Mouse (Mus musculus): Measurements from ENCODE around the gene Chchd1. TPM values are rescaled to one million over a fixed set of nuclear protein-coding genes. Genes with fewer than 3 reads are reported as not detected.

Gene Chchd1
- polyA plus RNA-seq (2012; rRNA removed) = 42.3 and 54.0 TPM in 2 replicates

- TF ChIP-seq POLR2A (IDR thresholded peaks at IDR 0.05; ENCODE audit: low read depth, low read length) (peak; percentile 39), CTCF (conservative IDR thresholded peaks at IDR 0.05; ENCODE audit: insufficient read depth, insufficient read length, low read depth, low read length) (no peak)
- under 1% methylated on average over 61 of the region's 61 CpGs for WGBS
- H3K4me1 ChIP-seq (ENCODE audit: control insufficient read depth, insufficient read depth, low read length) = peaks cover 5% of the 10 kb centered on the region; the same call in 1 of the 2 replicates
- peak within 1 kb of the TSS; percentile 89 for H3K4me3 ChIP-seq (ENCODE audit: insufficient read depth, low read depth, low read length)
- no peaks in the 10 kb centered on the region for H3K36me3 ChIP-seq (ENCODE audit: control insufficient read depth, insufficient read depth, low read length)
- H3K27ac ChIP-seq (ENCODE audit: insufficient read depth, low read depth, low read length) = peak within 1 kb of the TSS; percentile 87
- DNase-seq = peak; percentile 94
- H3K27me3 ChIP-seq (replicated peaks; ENCODE audit: control insufficient read depth, insufficient read depth, low read length) = no peaks in the 10 kb centered on the region
Measured at GRCm38 (mm10) chr14:20702741-20703381, at the start of gene Chchd1. Chchd1 (plus strand) TSS chr14:20703006.

GRCm38 (mm10) chr14:20654690-20655421, 48.0 kb upstream of the Chchd1 start:
- DNase-seq = no peak
- WGBS = 67% methylated on average over 9 of the region's 9 CpGs
- Histone ChIP-seq H3K4me3 (ENCODE audit: insufficient read depth, low read depth, low read length) (no peak overlapping the region), H3K4me1 (ENCODE audit: control insufficient read depth, insufficient read depth, low read length) (no peaks in the 10 kb centered on the region), H3K27ac (ENCODE audit: insufficient read depth, low read depth, low read length) (no peak overlapping the region), H3K27me3 (replicated peaks; ENCODE audit: control insufficient read depth, insufficient read depth, low read length) (no peaks in the 10 kb centered on the region), H3K36me3 (ENCODE audit: control insufficient read depth, insufficient read depth, low read length) (no peaks in the 10 kb centered on the region)
- TF ChIP-seq POLR2A (IDR thresholded peaks at IDR 0.05; ENCODE audit: low read depth, low read length) = no peak
- TF ChIP-seq CTCF (conservative IDR thresholded peaks at IDR 0.05; ENCODE audit: insufficient read depth, insufficient read length, low read depth, low read length) = no peak

DNA sequence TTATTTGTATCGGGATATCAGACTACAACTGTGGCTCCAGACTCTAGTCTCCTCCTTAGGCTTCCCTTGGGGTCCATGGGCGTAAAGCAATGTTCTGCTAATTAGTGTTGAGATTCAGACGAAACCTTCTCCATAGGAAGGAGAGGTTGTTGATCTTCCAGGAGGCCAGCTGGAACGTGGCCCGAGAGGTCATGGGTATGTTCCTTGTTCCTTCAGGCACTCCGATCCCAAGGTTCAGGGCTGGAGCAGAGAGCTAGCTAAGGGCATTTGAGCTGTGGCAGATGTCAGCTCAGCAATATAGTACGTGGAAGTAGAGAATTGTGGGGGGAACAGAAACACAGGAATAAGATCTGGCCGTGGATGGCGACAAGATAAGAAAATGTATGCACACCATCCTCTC, 47.1 kb upstream of the Chchd1 start:
- H3K27me3 ChIP-seq (replicated peaks; ENCODE audit: control insufficient read depth, insufficient read depth, low read length) = no peaks in the 10 kb centered on the region
- H3K4me1 ChIP-seq (ENCODE audit: control insufficient read depth, insufficient read depth, low read length) = no peaks in the 10 kb centered on the region
- H3K27ac ChIP-seq (ENCODE audit: insufficient read depth, low read depth, low read length) = no peak overlapping the region
- no peak overlapping the region for H3K4me3 ChIP-seq (ENCODE audit: insufficient read depth, low read depth, low read length)
- TF ChIP-seq POLR2A (IDR thresholded peaks at IDR 0.05; ENCODE audit: low read depth, low read length) = no peak
- 55% methylated on average over 9 of the region's 9 CpGs for WGBS
- H3K36me3 ChIP-seq (ENCODE audit: control insufficient read depth, insufficient read depth, low read length) = no peaks in the 10 kb centered on the region
- DNase-seq = no peak

DNA sequence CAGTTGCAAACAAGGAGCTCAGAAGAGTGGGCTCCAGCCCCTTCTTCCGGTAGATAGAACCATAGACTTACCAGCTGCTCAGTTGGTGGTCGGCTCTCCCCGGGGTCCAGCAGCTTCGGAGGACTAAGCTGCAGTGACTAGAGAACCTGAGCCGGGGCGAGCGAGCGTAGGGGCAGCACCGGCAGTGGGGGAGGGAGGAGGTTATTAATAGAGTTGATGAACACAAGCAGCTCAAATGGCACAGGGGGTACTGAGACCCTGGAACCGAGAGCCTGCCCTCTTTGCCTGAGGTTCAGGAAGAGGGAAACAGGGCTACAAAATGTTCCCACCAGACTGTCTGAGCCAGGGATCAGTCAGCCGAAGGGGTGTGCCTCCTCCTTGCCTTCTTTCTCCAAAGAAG, 46.4 kb upstream of the Chchd1 start, which contains the start of gene Myoz1:
TSS of gene Myoz1 (minus strand) at position 180 of the 400 bp plus-strand sequence.
- H3K27ac ChIP-seq (ENCODE audit: insufficient read depth, low read depth, low read length) = no peak within 1 kb of the TSS
- WGBS = 49% methylated on average over 11 of the region's 11 CpGs
- no peaks in the 10 kb centered on the region for H3K27me3 ChIP-seq (replicated peaks; ENCODE audit: control insufficient read depth, insufficient read depth, low read length)
- H3K4me1 ChIP-seq (ENCODE audit: control insufficient read depth, insufficient read depth, low read length) = no peaks in the 10 kb centered on the region
- no peak within 1 kb of the TSS for H3K4me3 ChIP-seq (ENCODE audit: insufficient read depth, low read depth, low read length)
- DNase-seq = no peak
- H3K36me3 ChIP-seq (ENCODE audit: control insufficient read depth, insufficient read depth, low read length) = no peaks in the 10 kb centered on the region
- TF ChIP-seq POLR2A (IDR thresholded peaks at IDR 0.05; ENCODE audit: low read depth, low read length) = no peak
- TF ChIP-seq CTCF (conservative IDR thresholded peaks at IDR 0.05; ENCODE audit: insufficient read depth, insufficient read length, low read depth, low read length) = no peak

GRCm38 (mm10) chr14:20658326-20658725, 44.5 kb upstream of the Chchd1 start:
- peak; percentile 73 for DNase-seq
- Histone ChIP-seq H3K36me3 (ENCODE audit: control insufficient read depth, insufficient read depth, low read length) (no peaks in the 10 kb centered on the region), H3K27me3 (replicated peaks; ENCODE audit: control insufficient read depth, insufficient read depth, low read length) (no peaks in the 10 kb centered on the region), H3K4me1 (ENCODE audit: control insufficient read depth, insufficient read depth, low read length) (no peaks in the 10 kb centered on the region), H3K4me3 (ENCODE audit: insufficient read depth, low read depth, low read length) (no peak overlapping the region), H3K27ac (ENCODE audit: insufficient read depth, low read depth, low read length) (no peak overlapping the region)
- TF ChIP-seq CTCF (conservative IDR thresholded peaks at IDR 0.05; ENCODE audit: insufficient read depth, insufficient read length, low read depth, low read length) (peak; percentile 34; the same call in 1 of the 2 replicates), POLR2A (IDR thresholded peaks at IDR 0.05; ENCODE audit: low read depth, low read length) (no peak)

DNA sequence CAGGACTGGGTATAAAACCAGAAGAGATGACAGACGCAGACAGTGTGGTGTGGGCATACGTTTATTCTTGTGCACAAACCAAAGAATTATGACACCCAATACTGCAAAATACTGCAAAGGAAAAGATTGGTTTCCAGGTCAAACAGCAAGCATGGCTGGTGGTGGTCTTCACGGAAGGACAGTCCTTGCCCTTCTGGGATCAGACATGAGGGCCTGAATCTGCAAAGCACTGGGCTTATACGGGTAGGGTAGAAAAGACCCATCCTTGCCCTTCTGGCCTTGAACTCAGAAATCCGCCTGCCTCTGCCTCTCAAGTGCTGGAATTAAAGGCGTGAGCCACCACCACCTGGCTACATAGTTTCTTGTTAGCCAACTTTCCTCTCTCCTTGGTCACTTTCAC, 43.9 kb upstream of the Chchd1 start:
- H3K36me3 ChIP-seq (ENCODE audit: control insufficient read depth, insufficient read depth, low read length) = no peaks in the 10 kb centered on the region
- no peaks in the 10 kb centered on the region for H3K27me3 ChIP-seq (replicated peaks; ENCODE audit: control insufficient read depth, insufficient read depth, low read length)
- no peak overlapping the region for H3K4me3 ChIP-seq (ENCODE audit: insufficient read depth, low read depth, low read length)
- WGBS = 88% methylated on average over 6 of the region's 6 CpGs
- no peak for DNase-seq
- H3K27ac ChIP-seq (ENCODE audit: insufficient read depth, low read depth, low read length) = no peak overlapping the region
- no peaks in the 10 kb centered on the region for H3K4me1 ChIP-seq (ENCODE audit: control insufficient read depth, insufficient read depth, low read length)
- TF ChIP-seq CTCF (conservative IDR thresholded peaks at IDR 0.05; ENCODE audit: insufficient read depth, insufficient read length, low read depth, low read length) (no peak), POLR2A (IDR thresholded peaks at IDR 0.05; ENCODE audit: low read depth, low read length) (no peak)

GRCm38 (mm10) chr14:20659687-20660086, 43.1 kb upstream of the Chchd1 start:
- H3K27ac ChIP-seq (ENCODE audit: insufficient read depth, low read depth, low read length) = no peak overlapping the region
- WGBS = 98% methylated on average over 7 of the region's 7 CpGs
- H3K4me3 ChIP-seq (ENCODE audit: insufficient read depth, low read depth, low read length) = no peak overlapping the region
- DNase-seq = no peak
- no peaks in the 10 kb centered on the region for H3K27me3 ChIP-seq (replicated peaks; ENCODE audit: control insufficient read depth, insufficient read depth, low read length)
- TF ChIP-seq CTCF (conservative IDR thresholded peaks at IDR 0.05; ENCODE audit: insufficient read depth, insufficient read length, low read depth, low read length) (no peak), POLR2A (IDR thresholded peaks at IDR 0.05; ENCODE audit: low read depth, low read length) (no peak)
- no peaks in the 10 kb centered on the region for H3K4me1 ChIP-seq (ENCODE audit: control insufficient read depth, insufficient read depth, low read length)
- no peaks in the 10 kb centered on the region for H3K36me3 ChIP-seq (ENCODE audit: control insufficient read depth, insufficient read depth, low read length)
